Mouse (Mus musculus) heart, embryonic 13.5 days (tissue): ENCODE results near the gene Slc2a12. TPM values are rescaled to one million over a fixed set of nuclear protein-coding genes. Genes with fewer than 3 reads are reported as not detected.
A peak's percentile ranks its signal among the peaks of the same experiment; 100 is the strongest.

ENCODE experiments used
- ATAC-seq: fragments of 200-750 bp; cut with Nextera tagmentation; 2 replicates; pipeline ENCODE4 v1.8.0; 2017; ENCODE audit warnings: moderate TSS enrichment; ENCODE audit not compliant: insufficient number of reproducible peaks, low FRiP score, low TSS enrichment; ENCODE audit errors: extremely low read depth
- H3K27ac ChIP-seq: fragments of 300-500 bp; sonication (generic); replicated peaks from 2 replicates; pipeline ENCODE4 v1.5.1; 2015; ENCODE audit warnings: moderate library complexity, mild to moderate bottlenecking, inconsistent platforms
- H3K27me3 ChIP-seq: fragments of 300-500 bp; sonication (generic); replicated peaks from 2 replicates; pipeline ENCODE4 v1.6.1; 2015; ENCODE audit warnings: mild to moderate bottlenecking, inconsistent platforms
- H3K36me3 ChIP-seq: fragments of 300-500 bp; sonication (generic); 2 replicates; pipeline ENCODE4 v1.6.1; 2015; ENCODE audit warnings: mild to moderate bottlenecking, inconsistent platforms
- H3K4me1 ChIP-seq: fragments of 300-500 bp; sonication (generic); 2 replicates; pipeline ENCODE4 v1.6.1; 2015; ENCODE audit warnings: inconsistent platforms
- H3K4me2 ChIP-seq: fragments of 300-500 bp; sonication (generic); 2 replicates; pipeline ENCODE4 v1.6.1; 2015; ENCODE audit warnings: inconsistent platforms, mild to moderate bottlenecking, moderate library complexity
- H3K4me3 ChIP-seq: fragments of 300-500 bp; sonication (generic); 2 replicates; pipeline ENCODE4 v1.5.1; 2015; ENCODE audit warnings: moderate library complexity, mild to moderate bottlenecking, inconsistent platforms
- H3K9ac ChIP-seq: fragments of 300-500 bp; sonication (generic); 2 replicates; pipeline ENCODE4 v1.6.1; 2015; ENCODE audit warnings: inconsistent platforms, mild to moderate bottlenecking, moderate library complexity
- H3K9me3 ChIP-seq: fragments of 300-500 bp; sonication (generic); 2 replicates; pipeline ENCODE4 v1.6.1; 2016; ENCODE audit warnings: inconsistent platforms
- WGBS: fragments of 180-500 bp; shearing (Covaris S2); methylation state at CpG from one replicate; pipeline ENCODE4 v1.1.7; 2015; ENCODE audit warnings: mixed read lengths; 5-methylcytosine and 5-hydroxymethylcytosine counted together
- polyA plus RNA-seq: library from polyadenylated mRNA; unstranded; fragments of >200 nt; fragmentation: Nextera tagmentation; extraction: Ambion mirVana; gene quantifications from 2 replicates; pipeline ENCODE4 v1.2.1, GENCODE M21; 2015

The Slc2a12 gene
- polyA plus RNA-seq, 1 experiment from 2014 or later, result 1.7 TPM

GRCm38 (mm10) chr10:22708190-22708843 lies 63.5 kb downstream of the Slc2a12 start:
- ATAC-seq, result no peak
- Histone ChIP-seq H3K27ac (peak overlapping the region; percentile 41; the same call in 1 of the 2 replicates), H3K27me3 (no peaks in the 10 kb centered on the region), H3K9ac (no peak overlapping the region), H3K4me3 (no peak overlapping the region), H3K4me1 (peaks cover 28% of the 10 kb centered on the region), H3K9me3 (no peaks in the 10 kb centered on the region), H3K4me2 (no peak overlapping the region), H3K36me3 (peaks cover 72% of the 10 kb centered on the region)
- WGBS, result 51% methylated on average over 7 of the region's 7 CpGs

- ATAC-seq, result no peak
- H3K4me2 ChIP-seq, result no peak overlapping the region
- H3K9me3 ChIP-seq, result no peaks in the 10 kb centered on the region
- no peak overlapping the region for H3K9ac ChIP-seq
- H3K27ac ChIP-seq, result no peak overlapping the region
- H3K36me3 ChIP-seq, result peaks cover 58% of the 10 kb centered on the region
- H3K4me3 ChIP-seq, result no peak overlapping the region
- whole genome bisulfite sequencing, result 84% methylated on average over 13 of the region's 13 CpGs
- H3K4me1 ChIP-seq, result peaks cover 35% of the 10 kb centered on the region
- no peaks in the 10 kb centered on the region for H3K27me3 ChIP-seq
Observed at GRCm38 (mm10) chr10:22710173-22710777, 65.5 kb downstream of the Slc2a12 start.

- H3K36me3 ChIP-seq, result peaks cover 33% of the 10 kb centered on the region
Observed at GRCm38 (mm10) chr10:22712955-22713354, 68.1 kb downstream of the Slc2a12 start.

GRCm38 (mm10) chr10:22714520-22714919 lies 69.7 kb downstream of the Slc2a12 start:
- H3K9me3 ChIP-seq, result no peaks in the 10 kb centered on the region
- WGBS, result 43% methylated on average over 4 of the region's 4 CpGs
- no peak overlapping the region for H3K4me2 ChIP-seq
- H3K27me3 ChIP-seq, result no peaks in the 10 kb centered on the region
- no peak overlapping the region for H3K27ac ChIP-seq
- no peak overlapping the region for H3K4me3 ChIP-seq
- no peak overlapping the region for H3K9ac ChIP-seq
- H3K4me1 ChIP-seq, result peaks cover 18% of the 10 kb centered on the region
- no peak for ATAC-seq
- peaks cover 17% of the 10 kb centered on the region for H3K36me3 ChIP-seq

More at GRCm38 (mm10) chr10:22712955-22713354, 68.1 kb downstream of the Slc2a12 start:
- Histone ChIP-seq H3K27me3 (no peaks in the 10 kb centered on the region), H3K9ac (no peak overlapping the region), H3K4me3 (no peak overlapping the region), H3K4me1 (peaks cover 29% of the 10 kb centered on the region), H3K27ac (no peak overlapping the region), H3K9me3 (no peaks in the 10 kb centered on the region), H3K4me2 (no peak overlapping the region)
- 85% methylated on average over 2 of the region's 2 CpGs for WGBS
- ATAC-seq, result no peak

GRCm38 (mm10) chr10:22718475-22718874 lies 73.7 kb downstream of the Slc2a12 start:
- no peaks in the 10 kb centered on the region for H3K36me3 ChIP-seq
- H3K27me3 ChIP-seq, result no peaks in the 10 kb centered on the region
- no peak overlapping the region for H3K4me3 ChIP-seq
- no peaks in the 10 kb centered on the region for H3K9me3 ChIP-seq
- 28% methylated on average over 4 of the region's 4 CpGs for WGBS
- no peak for ATAC-seq
- no peak overlapping the region for H3K9ac ChIP-seq
- H3K4me2 ChIP-seq, result no peak overlapping the region
- H3K4me1 ChIP-seq, result peaks cover 38% of the 10 kb centered on the region
- 0 out of 2 replicates have a peak overlapping the region, but pooled peaks have one; percentile 1 for H3K27ac ChIP-seq

GRCm38 (mm10) chr10:22720781-22721529 lies 76.1 kb downstream of the Slc2a12 start:
- Histone ChIP-seq H3K27ac (no peak overlapping the region), H3K36me3 (0 out of 2 replicates have a peak, but pooled peaks cover 2% of the 10 kb centered on the region), H3K9ac (no peak overlapping the region), H3K4me1 (peaks cover 43% of the 10 kb centered on the region), H3K4me2 (no peak overlapping the region), H3K9me3 (no peaks in the 10 kb centered on the region), H3K27me3 (no peaks in the 10 kb centered on the region), H3K4me3 (no peak overlapping the region)
- ATAC-seq, result no peak
- 84% methylated on average over 5 of the region's 5 CpGs for WGBS

- no peak overlapping the region for H3K4me2 ChIP-seq
- H3K9me3 ChIP-seq, result no peaks in the 10 kb centered on the region
- H3K4me3 ChIP-seq, result no peak overlapping the region
- WGBS, result 42% methylated on average over 4 of the region's 4 CpGs
- peaks cover 54% of the 10 kb centered on the region for H3K4me1 ChIP-seq
- ATAC-seq, result no peak
- no peak overlapping the region for H3K9ac ChIP-seq
- no peak overlapping the region for H3K27ac ChIP-seq
- no peaks in the 10 kb centered on the region for H3K27me3 ChIP-seq
- 0 out of 2 replicates have a peak, but pooled peaks cover 2% of the 10 kb centered on the region for H3K36me3 ChIP-seq
Observed at GRCm38 (mm10) chr10:22725166-22725565, 80.4 kb downstream of the Slc2a12 start.

- Histone ChIP-seq H3K27ac (no peak overlapping the region), H3K4me3 (no peak overlapping the region), H3K36me3 (0 out of 2 replicates have a peak, but pooled peaks cover 2% of the 10 kb centered on the region), H3K4me2 (no peak overlapping the region), H3K9me3 (no peaks in the 10 kb centered on the region), H3K27me3 (no peaks in the 10 kb centered on the region), H3K4me1 (peaks cover 47% of the 10 kb centered on the region), H3K9ac (no peak overlapping the region)
- ATAC-seq, result no peak
- WGBS, result 67% methylated on average over 7 of the region's 7 CpGs
Observed at GRCm38 (mm10) chr10:22726295-22726694, 81.5 kb downstream of the Slc2a12 start.

GRCm38 (mm10) chr10:22728257-22728656 lies 83.4 kb downstream of the Slc2a12 start:
- Histone ChIP-seq H3K9me3 (no peaks in the 10 kb centered on the region), H3K27me3 (no peaks in the 10 kb centered on the region), H3K4me3 (no peak overlapping the region), H3K4me2 (no peak overlapping the region), H3K4me1 (peaks cover 47% of the 10 kb centered on the region), H3K36me3 (0 out of 2 replicates have a peak, but pooled peaks cover 2% of the 10 kb centered on the region), H3K27ac (no peak overlapping the region), H3K9ac (no peak overlapping the region)
- 84% methylated on average over 1 of the region's 1 CpGs for WGBS
- ATAC-seq, result no peak

- no peaks in the 10 kb centered on the region for H3K27me3 ChIP-seq
- no peaks in the 10 kb centered on the region for H3K9me3 ChIP-seq
- WGBS, result 2% methylated on average over 39 of the region's 39 CpGs
- peak; percentile 49; the same call in 1 of the 2 replicates for ATAC-seq
- peak overlapping the region; percentile 72 for H3K4me2 ChIP-seq
- no peaks in the 10 kb centered on the region for H3K36me3 ChIP-seq
- peaks cover 37% of the 10 kb centered on the region for H3K4me1 ChIP-seq
- peak overlapping the region; percentile 88 for H3K4me3 ChIP-seq
- H3K9ac ChIP-seq, result peak overlapping the region; percentile 92
- H3K27ac ChIP-seq, result peak overlapping the region; percentile 83
Observed at GRCm38 (mm10) chr10:22730266-22730991, 85.6 kb downstream of the Slc2a12 start.

- under 1% methylated on average over 32 of the region's 33 CpGs for WGBS
- ATAC-seq, result 0 out of 2 replicates have a peak, but pooled peaks have one; percentile 28
Observed at GRCm38 (mm10) chr10:22730992-22731271, 86.1 kb downstream of the Slc2a12 start.

More at GRCm38 (mm10) chr10:22730992-22731271, 86.1 kb downstream of the Slc2a12 start:
- peak overlapping the region; percentile 83 for H3K27ac ChIP-seq
- H3K4me3 ChIP-seq, result peak overlapping the region; percentile 88
- peak overlapping the region; percentile 72 for H3K4me2 ChIP-seq
- H3K27me3 ChIP-seq, result no peaks in the 10 kb centered on the region
- H3K9ac ChIP-seq, result peak overlapping the region; percentile 92
- peaks cover 37% of the 10 kb centered on the region for H3K4me1 ChIP-seq
- no peaks in the 10 kb centered on the region for H3K36me3 ChIP-seq
- no peaks in the 10 kb centered on the region for H3K9me3 ChIP-seq
